Mouse (Mus musculus) liver, embryonic 14 days (tissue): ENCODE results near the gene Itprid1. TPM values are rescaled to one million over a fixed set of nuclear protein-coding genes. Genes with fewer than 3 reads are reported as not detected.

Experiments
- polyA plus RNA-seq: library from polyadenylated mRNA; depleted of rRNA; stranded (reverse); fragments of >200 nt; gene quantifications from 2 replicates; pipeline ENCODE4 v1.2.3, GENCODE M21; 2012; rRNA removed

Itprid1 gene
- not detected in 2 replicates for polyA plus RNA-seq

GRCm38 (mm10) chr6:55836650-55837320 is at the start of gene Itprid1:
Gene Itprid1, plus strand, starts transcription at chr6:55836895.

GRCm38 (mm10) chr6:56017291-56017994 is 180.7 kb downstream of the Itprid1 start, which contains the start of gene Ppp1r17:
Gene Ppp1r17, plus strand, starts transcription at chr6:56017497.

Other genes with a start within 250 kb of the Itprid1 start
- 0.02 and 0.07 TPM in 2 replicates for gene Neurod6, start 155.6 kb upstream of the Itprid1 start, polyA plus RNA-seq
- gene Ppp1r17, start 180.6 kb downstream of the Itprid1 start, polyA plus RNA-seq = not detected in 2 replicates